21 mouse cellular contexts compared by ENCODE assay signal in the genomic region with DNA sequence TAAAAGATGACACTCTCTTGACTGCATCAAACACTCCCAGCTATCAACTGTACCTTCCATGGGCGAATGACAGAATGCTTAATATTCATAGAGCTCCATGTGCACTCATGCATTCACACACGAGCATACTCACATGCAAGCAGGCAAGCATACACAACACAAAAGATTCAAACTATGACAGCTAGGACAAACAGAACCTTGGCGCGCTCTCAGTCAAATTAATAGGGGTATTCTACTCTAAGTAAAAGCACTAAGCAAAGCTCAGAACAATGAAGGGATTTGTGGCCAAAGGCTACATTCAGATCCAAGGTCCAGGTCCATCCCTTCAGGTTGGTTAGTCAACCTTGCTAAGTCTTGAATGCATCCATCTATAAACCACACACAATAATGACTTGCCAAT.
DNase-seq lines count a peak whose midpoint lies in the region; ATAC-seq lines count a peak whose summit lies in the region.
"Had no signal": no experiment of that assay in that cellular context is flagged by ENCODE, and none has a peak within 500 bp of the region (broad histone marks: within the 10 kb centered on the region; RNA-seq: fewer than 3 reads in every experiment).

No protein-coding gene starts in this region.

- WGBS in kidney, embryonic 16.5 days: 60% methylated on average over 4 of the region's 4 CpGs
- WGBS in forebrain, embryonic 11.5 days: 21% methylated on average over 4 of the region's 4 CpGs
- WGBS in forebrain, embryonic 16.5 days: 13% methylated on average over 4 of the region's 4 CpGs

- H3K9me3 ChIP-seq in kidney, embryonic 16.5 days (ENCODE audit: low read length): no peaks in the 10 kb centered on the region
- H3K9me3 ChIP-seq in forebrain, embryonic 11.5 days (ENCODE audit: control insufficient read depth, low read length): no peaks in the 10 kb centered on the region
- H3K9me3 ChIP-seq in forebrain, embryonic 16.5 days (ENCODE audit: control insufficient read depth, low read length): no peaks in the 10 kb centered on the region
- H3K9me3 ChIP-seq: embryonic facial prominence, embryonic 12.5 days; limb, embryonic 12.5 days; lung, embryonic 15.5 days; midbrain, embryonic 12.5 days; neural tube, embryonic 13.5 days had no signal

- no peak overlapping the region for H3K4me2 ChIP-seq in kidney, embryonic 16.5 days (replicated peaks; ENCODE audit: low read depth, low read length)
- H3K4me2 ChIP-seq in forebrain, embryonic 11.5 days (ENCODE audit: low read depth, low read length, severe bottlenecking): peak overlapping the region; percentile 5; the same call in 1 of the 2 replicates
- no peak overlapping the region for H3K4me2 ChIP-seq in forebrain, embryonic 16.5 days (ENCODE audit: low read length)
- H3K4me2 ChIP-seq: embryonic facial prominence, embryonic 12.5 days; limb, embryonic 12.5 days; liver, embryonic 11.5 days; lung, embryonic 15.5 days; midbrain, embryonic 12.5 days; neural tube, embryonic 13.5 days had no signal

- H3K9ac ChIP-seq in kidney, embryonic 16.5 days (replicated peaks; ENCODE audit: low read length): no peak overlapping the region
- no peak overlapping the region for H3K9ac ChIP-seq in forebrain, embryonic 11.5 days (ENCODE audit: low read length)
- H3K9ac ChIP-seq in forebrain, embryonic 16.5 days (replicated peaks; ENCODE audit: low read depth, low read length): no peak overlapping the region
- H3K9ac ChIP-seq: embryonic facial prominence, embryonic 12.5 days; limb, embryonic 12.5 days; lung, embryonic 15.5 days; midbrain, embryonic 12.5 days; neural tube, embryonic 13.5 days had no signal

- intact Hi-C loops in left cerebral cortex, postnatal 25 days (cut with DNase I): no loop called here

- DNase-seq in heart, adult 11 months: peak; percentile 25
- no peak for DNase-seq in heart, postnatal 4 days
- peak; percentile 17 to 31 for DNase-seq in kidney, postnatal 36 days
- DNase-seq in forebrain, embryonic 11.5 days (ENCODE audit: low spot score): no peak
- DNase-seq in left cerebral cortex, postnatal 25 days (ENCODE audit: low spot score in 2 of 2): no peak
- no peak for DNase-seq in adrenal gland, postnatal 25 days
- DNase-seq: adrenal gland, postnatal 14 days; cerebellum, adult 8-10 months; gastrocnemius, postnatal 10 days; heart, postnatal 14 days; kidney, postnatal 14 days; thymus, postnatal 4 days had no signal

- no peaks in the 10 kb centered on the region for H3K36me3 ChIP-seq in kidney, embryonic 16.5 days (ENCODE audit: insufficient read depth, low read length)
- H3K36me3 ChIP-seq in forebrain, embryonic 11.5 days (ENCODE audit: control insufficient read depth, insufficient read depth, low read length): no peaks in the 10 kb centered on the region
- no peaks in the 10 kb centered on the region for H3K36me3 ChIP-seq in forebrain, embryonic 16.5 days (ENCODE audit: control insufficient read depth, insufficient read depth)
- H3K36me3 ChIP-seq: embryonic facial prominence, embryonic 12.5 days; lung, embryonic 15.5 days; midbrain, embryonic 12.5 days; neural tube, embryonic 13.5 days had no signal

- peaks cover 17% of the 10 kb centered on the region for H3K4me1 ChIP-seq in kidney, embryonic 16.5 days (ENCODE audit: insufficient read depth, low read length)
- peaks cover 28% of the 10 kb centered on the region for H3K4me1 ChIP-seq in forebrain, embryonic 11.5 days (replicated peaks; ENCODE audit: control insufficient read depth, insufficient read depth, low read length)
- peaks cover 33% of the 10 kb centered on the region for H3K4me1 ChIP-seq in forebrain, embryonic 16.5 days (replicated peaks; ENCODE audit: control insufficient read depth, insufficient read depth, low read length)

- no peak overlapping the region for H3K27ac ChIP-seq in kidney, embryonic 16.5 days (ENCODE audit: low read length)
- peak overlapping the region; percentile 37; the same call in 1 of the 2 replicates for H3K27ac ChIP-seq in forebrain, embryonic 11.5 days (ENCODE audit: low read depth, low read length)
- H3K27ac ChIP-seq in forebrain, embryonic 16.5 days (ENCODE audit: low read length): no peak overlapping the region; the same call in 1 of the 2 replicates
- H3K27ac ChIP-seq: embryonic facial prominence, embryonic 12.5 days; limb, embryonic 12.5 days; lung, embryonic 15.5 days; neural tube, embryonic 13.5 days had no signal

- H3K4me3 ChIP-seq in kidney, embryonic 16.5 days (ENCODE audit: low read length): no peak overlapping the region
- no peak overlapping the region for H3K4me3 ChIP-seq in forebrain, embryonic 11.5 days (ENCODE audit: low read depth, low read length)
- no peak overlapping the region for H3K4me3 ChIP-seq in forebrain, embryonic 16.5 days (replicated peaks; ENCODE audit: low read length)
- H3K4me3 ChIP-seq: embryonic facial prominence, embryonic 12.5 days; limb, embryonic 12.5 days; lung, embryonic 15.5 days; midbrain, embryonic 12.5 days; neural tube, embryonic 13.5 days had no signal

- ATAC-seq in kidney, embryonic 16.5 days (ENCODE audit: low FRiP score, low TSS enrichment): no peak
- ATAC-seq in forebrain, embryonic 11.5 days (replicated peaks; ENCODE audit: low FRiP score): peak; percentile 69
- ATAC-seq in forebrain, embryonic 16.5 days: peak; percentile 66
- ATAC-seq: intestine, embryonic 16.5 days had no signal

- H3K27me3 ChIP-seq in kidney, embryonic 16.5 days (ENCODE audit: insufficient read depth, low read length): no peaks in the 10 kb centered on the region
- no peaks in the 10 kb centered on the region for H3K27me3 ChIP-seq in forebrain, embryonic 11.5 days (ENCODE audit: control insufficient read depth, insufficient read depth, low read length)
- H3K27me3 ChIP-seq in forebrain, embryonic 16.5 days (replicated peaks; ENCODE audit: control insufficient read depth, insufficient read depth, low read length): no peaks in the 10 kb centered on the region
- H3K27me3 ChIP-seq: embryonic facial prominence, embryonic 12.5 days; limb, embryonic 12.5 days; lung, embryonic 15.5 days; midbrain, embryonic 12.5 days; neural tube, embryonic 13.5 days had no signal

Comparison
In these comparisons a context has a peak if more than half of its experiments do, and no peak if none do; other contexts are left out.
1. DNase-seq: peak in heart, adult 11 months (single experiment) and kidney, postnatal 36 days (2 of 2); none in heart, postnatal 4 days (single experiment), forebrain, embryonic 11.5 days (single experiment), left cerebral cortex, postnatal 25 days (0 of 2) and adrenal gland, postnatal 25 days (single experiment).